Mouse (Mus musculus) bone marrow macrophage, adult 2 months (primary cell): ENCODE data around the gene Mphosph9.

Experiments used
- CTCF ChIP-seq: IDR thresholded peaks from 2 replicates; pipeline ENCODE4 v1.5.1; 2012; ENCODE audit warnings: low read depth, mild to moderate bottlenecking, low read length, moderate library complexity
- POLR2A ChIP-seq: IDR thresholded peaks from 2 replicates; pipeline ENCODE4 v1.6.1; 2012; ENCODE audit warnings: mild to moderate bottlenecking, low read depth, low read length, borderline replicate concordance

DNA sequence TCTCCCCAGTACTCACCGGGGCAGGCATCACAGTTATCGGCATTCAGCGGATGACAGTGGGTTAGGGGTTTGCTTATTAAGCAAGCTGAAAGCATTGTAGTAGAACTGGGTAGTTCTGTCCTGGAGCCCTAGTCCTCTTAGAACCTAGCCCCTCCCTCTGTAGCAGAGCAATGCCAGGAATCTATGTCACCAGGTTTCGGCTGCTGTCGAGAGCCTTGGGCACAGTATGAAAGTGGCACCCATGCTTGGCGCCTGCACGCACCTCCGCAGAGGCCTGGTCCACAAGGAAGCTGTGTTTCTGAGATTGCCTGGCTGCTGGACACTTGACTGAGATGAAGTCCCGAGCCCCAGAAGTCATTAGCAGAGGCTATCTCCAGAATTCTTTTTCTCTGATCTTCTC is 9.3 kb upstream of the Mphosph9 start:
- no peak for TF ChIP-seq CTCF
- no peak for TF ChIP-seq POLR2A
